ENCODE assay signal across 9 mouse cellular contexts in the genomic region with DNA sequence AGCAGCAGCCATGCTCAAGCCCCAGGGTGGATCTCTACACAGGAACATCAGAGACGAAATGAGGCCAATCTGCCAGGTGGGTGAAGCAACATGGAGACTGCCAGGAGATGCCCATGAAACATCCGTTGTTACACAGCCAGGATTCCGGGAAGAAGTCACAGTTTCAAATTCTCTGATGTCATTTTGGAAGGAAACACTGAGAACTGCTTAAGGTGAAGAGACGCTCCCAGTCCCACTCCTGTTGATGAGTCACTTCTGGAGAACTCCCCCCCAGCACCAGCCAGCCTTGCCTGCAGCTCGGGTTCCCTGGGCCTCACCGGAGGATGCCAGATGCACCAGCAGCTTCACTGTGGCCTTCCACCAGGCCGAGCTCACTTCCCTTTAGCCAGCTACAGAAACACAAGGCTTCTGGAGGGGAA.
A peak's percentile ranks its signal among the peaks of the same experiment; 100 is the strongest.
DNase-seq lines count a peak whose midpoint lies in the region; ATAC-seq lines count a peak whose summit lies in the region.
"Had no signal": no experiment of that assay in that cellular context is flagged by ENCODE, and none has a peak within 500 bp of the region (broad histone marks: within the 10 kb centered on the region; RNA-seq: fewer than 3 reads in every experiment).

No protein-coding gene starts in this region.

- H3K27ac ChIP-seq in midbrain, embryonic 12.5 days (replicated peaks): 0 out of 2 replicates have a peak overlapping the region, but pooled peaks have one; percentile 15
- no peak overlapping the region for H3K27ac ChIP-seq in midbrain, embryonic 11.5 days (ENCODE audit: low read depth, low read length)
- H3K27ac ChIP-seq in embryonic facial prominence, embryonic 15.5 days (replicated peaks): peak overlapping the region; percentile 17; the same call in 1 of the 2 replicates
- H3K27ac ChIP-seq: hindbrain, embryonic 13.5 days had no signal

- H3K9me3 ChIP-seq in midbrain, embryonic 12.5 days: no peaks in the 10 kb centered on the region
- H3K9me3 ChIP-seq in midbrain, embryonic 11.5 days (ENCODE audit: control insufficient read depth, low read length): no peaks in the 10 kb centered on the region
- no peaks in the 10 kb centered on the region for H3K9me3 ChIP-seq in embryonic facial prominence, embryonic 15.5 days (replicated peaks)
- H3K9me3 ChIP-seq: hindbrain, embryonic 13.5 days had no signal

- H3K27me3 ChIP-seq in midbrain, embryonic 12.5 days: no peaks in the 10 kb centered on the region
- H3K27me3 ChIP-seq in midbrain, embryonic 11.5 days (ENCODE audit: control insufficient read depth, insufficient read depth, low read length): no peaks in the 10 kb centered on the region
- H3K27me3 ChIP-seq in embryonic facial prominence, embryonic 15.5 days: no peaks in the 10 kb centered on the region
- H3K27me3 ChIP-seq: hindbrain, embryonic 13.5 days had no signal

- 87% methylated on average over 7 of the region's 7 CpGs for WGBS in midbrain, embryonic 12.5 days
- 81% methylated on average over 7 of the region's 7 CpGs for WGBS in midbrain, embryonic 11.5 days
- 34% methylated on average over 7 of the region's 7 CpGs for WGBS in embryonic facial prominence, embryonic 15.5 days

- peak; percentile 8 for DNase-seq in embryo, embryonic 11.5 days (ENCODE audit: low read depth, low spot score)
- DNase-seq in embryo, embryonic 11 days: no peak
- DNase-seq in midbrain, embryonic 11.5 days (ENCODE audit: low spot score, missing footprints): no peak
- DNase-seq in right cerebral cortex, postnatal 36 days (ENCODE audit: low spot score in 2 of 2): peak; percentile 38 to 63
- no peak for DNase-seq in kidney, postnatal 10 days
- DNase-seq in urinary bladder, adult 2 months (ENCODE audit: low spot score): no peak

- H3K4me3 ChIP-seq in midbrain, embryonic 12.5 days: no peak overlapping the region
- H3K4me3 ChIP-seq in midbrain, embryonic 11.5 days (ENCODE audit: low read depth, low read length): no peak overlapping the region
- no peak overlapping the region for H3K4me3 ChIP-seq in embryonic facial prominence, embryonic 15.5 days (replicated peaks)
- H3K4me3 ChIP-seq: hindbrain, embryonic 13.5 days had no signal

- peaks cover 11% of the 10 kb centered on the region for H3K4me1 ChIP-seq in midbrain, embryonic 12.5 days
- H3K4me1 ChIP-seq in midbrain, embryonic 11.5 days (ENCODE audit: control insufficient read depth, insufficient read depth, low read length): no peaks in the 10 kb centered on the region
- peaks cover 36% of the 10 kb centered on the region for H3K4me1 ChIP-seq in embryonic facial prominence, embryonic 15.5 days

- ATAC-seq in midbrain, embryonic 12.5 days (ENCODE audit: low FRiP score, low read depth): no peak
- no peak for ATAC-seq in midbrain, embryonic 11.5 days (ENCODE audit: low FRiP score)
- ATAC-seq in embryonic facial prominence, embryonic 15.5 days (ENCODE audit: insufficient number of reproducible peaks, low FRiP score, low TSS enrichment, low read depth): no peak

- H3K9ac ChIP-seq in midbrain, embryonic 12.5 days (replicated peaks): no peak overlapping the region
- no peak overlapping the region for H3K9ac ChIP-seq in midbrain, embryonic 11.5 days (ENCODE audit: low read length)
- no peak overlapping the region for H3K9ac ChIP-seq in embryonic facial prominence, embryonic 15.5 days
- H3K9ac ChIP-seq: hindbrain, embryonic 13.5 days had no signal

- no peaks in the 10 kb centered on the region for H3K36me3 ChIP-seq in midbrain, embryonic 12.5 days
- no peaks in the 10 kb centered on the region for H3K36me3 ChIP-seq in midbrain, embryonic 11.5 days (ENCODE audit: control insufficient read depth, insufficient read depth, low read length)
- H3K36me3 ChIP-seq in embryonic facial prominence, embryonic 15.5 days: peaks cover 3% of the 10 kb centered on the region; the same call in 1 of the 2 replicates
- H3K36me3 ChIP-seq: hindbrain, embryonic 13.5 days had no signal

- no peak overlapping the region for H3K4me2 ChIP-seq in midbrain, embryonic 12.5 days (replicated peaks)
- no peak overlapping the region for H3K4me2 ChIP-seq in midbrain, embryonic 11.5 days
- no peak overlapping the region for H3K4me2 ChIP-seq in embryonic facial prominence, embryonic 15.5 days (replicated peaks)
- H3K4me2 ChIP-seq: hindbrain, embryonic 13.5 days had no signal

Comparison
In these comparisons a context has a peak if more than half of its experiments do, and no peak if none do; other contexts are left out.
1. DNase-seq: peak in embryo, embryonic 11.5 days (single experiment) and right cerebral cortex, postnatal 36 days (2 of 2); none in embryo, embryonic 11 days (single experiment), midbrain, embryonic 11.5 days (single experiment), kidney, postnatal 10 days (single experiment) and urinary bladder, adult 2 months (single experiment).